Mouse (Mus musculus): ENCODE measurements around the gene Clcn2.

The Clcn2 gene

DNA sequence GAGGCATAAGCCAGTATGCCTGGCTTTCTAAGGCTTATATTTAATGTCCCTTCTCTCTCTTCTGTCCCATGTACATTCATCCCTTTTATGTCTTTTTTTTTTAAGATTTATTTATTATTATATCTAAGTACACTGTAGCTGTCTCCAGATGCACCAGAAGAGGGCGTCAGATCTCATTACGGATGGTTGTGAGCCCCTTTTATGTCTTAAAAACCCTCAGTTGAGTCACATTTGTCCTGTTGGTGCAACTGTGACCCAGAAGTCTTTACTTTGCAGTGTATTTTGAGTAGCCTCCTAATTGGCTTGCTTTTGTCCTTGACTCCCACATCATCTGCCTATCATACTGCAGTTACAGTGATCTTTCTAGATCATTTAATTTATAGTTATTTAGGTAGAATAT, 64.2 kb downstream of the Clcn2 start:
- no peak for DNase-seq (ENCODE audit: low spot score)
